In genomic region chr6:122368245-122368644, GRCm38 (mm10) we compare ENCODE assay signal across 22 mouse cellular contexts. TPM values are rescaled to one million over a fixed set of nuclear protein-coding genes. Genes with fewer than 3 reads are reported as not detected.
DNase-seq lines count a peak whose midpoint lies in the region; ATAC-seq lines count a peak whose summit lies in the region.
"Had no signal": no experiment of that assay in that cellular context is flagged by ENCODE, and none has a peak within 500 bp of the region (broad histone marks: within the 10 kb centered on the region; RNA-seq: fewer than 3 reads in every experiment).

No protein-coding gene starts in this region.

- no peaks in the 10 kb centered on the region for H3K9me3 ChIP-seq in midbrain, embryonic 11.5 days (ENCODE audit: control insufficient read depth, low read length)
- no peaks in the 10 kb centered on the region for H3K9me3 ChIP-seq in midbrain, embryonic 16.5 days (replicated peaks; ENCODE audit: control insufficient read depth, low read length, poor library complexity, severe bottlenecking)
- H3K9me3 ChIP-seq: embryonic facial prominence, embryonic 15.5 days; forebrain, embryonic 10.5 days; heart, embryonic 15.5 days; hindbrain, embryonic 15.5 days had no signal

- no peak for ATAC-seq in midbrain, embryonic 11.5 days (ENCODE audit: low FRiP score)
- ATAC-seq in midbrain, embryonic 16.5 days = no peak
- peak; percentile 94 for ATAC-seq in common myeloid progenitor, adult 5-6 weeks (replicated peaks; ENCODE audit: low read depth, poor library complexity, severe bottlenecking)
- peak; percentile 84 for ATAC-seq in megakaryocyte progenitor cell, adult 5-6 weeks (replicated peaks; ENCODE audit: poor library complexity)
- ATAC-seq: forebrain, embryonic 14.5 days; Patski had no signal

- H3K4me3 ChIP-seq in midbrain, embryonic 11.5 days (ENCODE audit: low read depth, low read length) = no peak overlapping the region
- H3K4me3 ChIP-seq in midbrain, embryonic 16.5 days (ENCODE audit: low read depth, low read length) = no peak overlapping the region
- H3K4me3 ChIP-seq: embryonic facial prominence, embryonic 15.5 days; erythroblast, embryonic 14.5 days; forebrain, embryonic 10.5 days; heart, adult 2 months; heart, embryonic 15.5 days; hindbrain, embryonic 15.5 days had no signal

- peak; percentile 26 for DNase-seq in midbrain, embryonic 11.5 days (ENCODE audit: low spot score, missing footprints)
- no peak for DNase-seq in lung, postnatal 10 days
- no peak for DNase-seq in thymus, postnatal 14 days
- no peak for DNase-seq in adrenal gland, adult (ENCODE audit: inconsistent age in 2 of 2, low spot score in 1 of 2)
- DNase-seq: adrenal gland, adult 8-10 months; adrenal gland, postnatal 36 days; cerebellum, adult 2 months; cerebellum, postnatal 10 days; embryo, embryonic 11 days; gastrocnemius, postnatal 10 days; heart, adult 2 months had no signal

- H3K9ac ChIP-seq in midbrain, embryonic 11.5 days (ENCODE audit: low read length) = no peak overlapping the region
- no peak overlapping the region for H3K9ac ChIP-seq in midbrain, embryonic 16.5 days (ENCODE audit: low read depth, low read length)
- H3K9ac ChIP-seq: embryonic facial prominence, embryonic 15.5 days; heart, embryonic 15.5 days; hindbrain, embryonic 15.5 days had no signal

- H3K4me1 ChIP-seq in midbrain, embryonic 11.5 days (ENCODE audit: control insufficient read depth, insufficient read depth, low read length) = no peaks in the 10 kb centered on the region
- H3K4me1 ChIP-seq in midbrain, embryonic 16.5 days (ENCODE audit: control insufficient read depth, insufficient read depth, low read length) = no peaks in the 10 kb centered on the region
- H3K4me1 ChIP-seq: embryonic facial prominence, embryonic 15.5 days; heart, embryonic 15.5 days; hindbrain, embryonic 15.5 days had no signal

- H3K27me3 ChIP-seq in midbrain, embryonic 11.5 days (ENCODE audit: control insufficient read depth, insufficient read depth, low read length) = no peaks in the 10 kb centered on the region
- H3K27me3 ChIP-seq in midbrain, embryonic 16.5 days (ENCODE audit: control insufficient read depth, insufficient read depth, low read depth, low read length) = no peaks in the 10 kb centered on the region
- H3K27me3 ChIP-seq: embryonic facial prominence, embryonic 15.5 days; heart, embryonic 15.5 days; hindbrain, embryonic 15.5 days had no signal

- no peak overlapping the region for H3K27ac ChIP-seq in midbrain, embryonic 11.5 days (ENCODE audit: low read depth, low read length)
- H3K27ac ChIP-seq in midbrain, embryonic 16.5 days (ENCODE audit: low read length) = no peak overlapping the region
- H3K27ac ChIP-seq: embryonic facial prominence, embryonic 15.5 days; forebrain, embryonic 10.5 days; heart, adult 2 months; heart, embryonic 15.5 days; hindbrain, embryonic 15.5 days had no signal

- H3K4me2 ChIP-seq in midbrain, embryonic 11.5 days = no peak overlapping the region
- H3K4me2 ChIP-seq in midbrain, embryonic 16.5 days (ENCODE audit: low read length) = no peak overlapping the region
- H3K4me2 ChIP-seq: embryonic facial prominence, embryonic 15.5 days; heart, embryonic 11.5 days; heart, embryonic 15.5 days; hindbrain, embryonic 15.5 days had no signal

- H3K36me3 ChIP-seq in midbrain, embryonic 11.5 days (ENCODE audit: control insufficient read depth, insufficient read depth, low read length) = no peaks in the 10 kb centered on the region
- no peaks in the 10 kb centered on the region for H3K36me3 ChIP-seq in midbrain, embryonic 16.5 days (ENCODE audit: control insufficient read depth, insufficient read depth, low read length)
- H3K36me3 ChIP-seq: embryonic facial prominence, embryonic 15.5 days; forebrain, embryonic 10.5 days; heart, embryonic 15.5 days; hindbrain, embryonic 15.5 days had no signal

- 87% methylated on average over 3 of the region's 3 CpGs for WGBS in midbrain, embryonic 11.5 days
- 90% methylated on average over 3 of the region's 3 CpGs for WGBS in midbrain, embryonic 16.5 days

RNA-seq across cellular contexts. Expression of gene Phc1, which starts 27.9 kb away (rescaled TPM):
- 30.7 and 34.7 TPM in 2 replicates for polyA plus RNA-seq in midbrain, embryonic 11.5 days (2014; fragmentation: Nextera tagmentation; extraction: Ambion mirVana)
- polyA plus RNA-seq in midbrain, embryonic 16.5 days (2015; fragmentation: Nextera tagmentation; extraction: Ambion mirVana) = 32.2 and 34.2 TPM in 2 replicates
- 8.9 and 13.0 TPM in 2 replicates for total RNA-seq in common myeloid progenitor, adult 5-6 weeks (2017)
- 7.6 and 9.4 TPM in 2 replicates for total RNA-seq in megakaryocyte progenitor cell, adult 5-6 weeks (2015)
- total RNA-seq in megakaryocyte progenitor cell, adult 5-6 weeks (2017) = 4.1 and 9.6 TPM in 2 replicates

RNA-seq across cellular contexts. Expression of gene M6pr, which starts 59.7 kb away (rescaled TPM):
- polyA plus RNA-seq in midbrain, embryonic 11.5 days (2014; fragmentation: Nextera tagmentation; extraction: Ambion mirVana) = 89.9 and 92.4 TPM in 2 replicates
- 50.5 and 54.1 TPM in 2 replicates for polyA plus RNA-seq in midbrain, embryonic 16.5 days (2015; fragmentation: Nextera tagmentation; extraction: Ambion mirVana)
- total RNA-seq in common myeloid progenitor, adult 5-6 weeks (2017) = 309 and 328 TPM in 2 replicates
- total RNA-seq in megakaryocyte progenitor cell, adult 5-6 weeks (2015) = 195 and 214 TPM in 2 replicates
- 441 and 452 TPM in 2 replicates for total RNA-seq in megakaryocyte progenitor cell, adult 5-6 weeks (2017)

Comparison
In these comparisons a context has a peak if more than half of its experiments do, and no peak if none do; other contexts are left out.
1. ATAC-seq: peak in common myeloid progenitor, adult 5-6 weeks (single experiment) and megakaryocyte progenitor cell, adult 5-6 weeks (single experiment); none in midbrain, embryonic 11.5 days (single experiment) and midbrain, embryonic 16.5 days (single experiment).